Mouse (Mus musculus) lung, postnatal 0 days (tissue): ENCODE measurements around the gene Zfp354a. TPM values are rescaled to one million over a fixed set of nuclear protein-coding genes. Genes with fewer than 3 reads are reported as not detected.

ENCODE experiments used
- ATAC-seq: fragments of 200-750 bp; cut with Nextera tagmentation; 2 replicates; pipeline ENCODE4 v1.8.0; 2017; ENCODE audit warnings: moderate library complexity
- DNase-seq: peaks from one replicate; pipeline ENCODE4 v3.0.0-alpha.2; 2016; ENCODE audit warnings: low spot score
- H3K27ac ChIP-seq: fragments of 300-500 bp; sonication (generic); 2 replicates; pipeline ENCODE4 v1.5.1; 2014; ENCODE audit warnings: antibody characterized with exemption, mild to moderate bottlenecking, low read length, mixed read lengths
- H3K27me3 ChIP-seq: fragments of 300-500 bp; sonication (generic); replicated peaks from 2 replicates; pipeline ENCODE4 v1.6.1; 2014; ENCODE audit warnings: low read length, mixed read lengths; ENCODE audit not compliant: insufficient read depth
- H3K36me3 ChIP-seq: fragments of 300-500 bp; sonication (generic); 2 replicates; pipeline ENCODE4 v1.6.1; 2014; ENCODE audit warnings: low read length, mixed read lengths; ENCODE audit not compliant: insufficient read depth
- H3K4me1 ChIP-seq: fragments of 300-500 bp; sonication (generic); 2 replicates; pipeline ENCODE4 v1.6.1; 2014; ENCODE audit warnings: antibody characterized with exemption, low read depth, low read length, mixed read lengths; ENCODE audit not compliant: insufficient read depth
- H3K4me2 ChIP-seq: fragments of 300-500 bp; sonication (generic); replicated peaks from 2 replicates; pipeline ENCODE4 v1.6.1; 2014; ENCODE audit warnings: low read depth, mild to moderate bottlenecking, low read length, moderate library complexity, mixed read lengths
- H3K4me3 ChIP-seq: fragments of 300-500 bp; sonication (generic); 2 replicates; pipeline ENCODE4 v1.5.1; 2014; ENCODE audit warnings: low read depth, low read length
- H3K9ac ChIP-seq: fragments of 300-500 bp; sonication (generic); replicated peaks from 2 replicates; pipeline ENCODE4 v1.6.1; 2014; ENCODE audit warnings: low read depth, mild to moderate bottlenecking
- H3K9me3 ChIP-seq: fragments of 300-500 bp; sonication (generic); 2 replicates; pipeline ENCODE4 v1.6.1; 2016; ENCODE audit warnings: low read length, mixed read lengths
- CTCF ChIP-seq: IDR thresholded peaks from 2 replicates; pipeline ENCODE4 v1.5.1; 2016; ENCODE audit warnings: antibody characterized with exemption, mild to moderate bottlenecking
- EP300 ChIP-seq: IDR thresholded peaks from 2 replicates; pipeline ENCODE4 v1.6.1; 2016; ENCODE audit warnings: antibody characterized with exemption, mild to moderate bottlenecking, control low read depth
- WGBS: fragments of 180-500 bp; shearing (Covaris S2); extraction: QIAGEN DNeasy Blood & Tissue Kit; methylation state at CpG from one replicate; pipeline ENCODE4 v1.1.7; 2014; 5-methylcytosine and 5-hydroxymethylcytosine counted together
- polyA plus RNA-seq: library from polyadenylated mRNA; unstranded; fragments of >200 nt; fragmentation: Nextera tagmentation; extraction: Ambion mirVana; gene quantifications from 2 replicates; pipeline ENCODE4 v1.2.1, GENCODE M21; 2015

Gene Zfp354a
- polyA plus RNA-seq, 1 experiment from 2014 or later, result 5.9 TPM

- DNase-seq (no peak), ATAC-seq (peak; percentile 21; the same call in 1 of the 2 replicates)
- H3K27me3 ChIP-seq, result no peaks in the 10 kb centered on the region
- no peak overlapping the region for H3K27ac ChIP-seq
- H3K9ac ChIP-seq, result peak overlapping the region; percentile 58
- H3K36me3 ChIP-seq, result no peaks in the 10 kb centered on the region
- no peaks in the 10 kb centered on the region; the same call in 1 of the 2 replicates for H3K4me1 ChIP-seq
- H3K4me2 ChIP-seq, result peak overlapping the region; percentile 85
- no peak for TF ChIP-seq EP300
- TF ChIP-seq CTCF, result no peak
- peak overlapping the region; percentile 88 for H3K4me3 ChIP-seq
- H3K9me3 ChIP-seq, result no peaks in the 10 kb centered on the region
- WGBS, result 11% methylated on average over 14 of the region's 14 CpGs
Observed at GRCm38 (mm10) chr11:51059640-51060039, 583 bp downstream of the Zfp354a start.

GRCm38 (mm10) chr11:51060981-51061380 lies 1.9 kb downstream of the Zfp354a start:
- H3K4me1 ChIP-seq, result no peaks in the 10 kb centered on the region; the same call in 1 of the 2 replicates
- H3K9me3 ChIP-seq, result no peaks in the 10 kb centered on the region
- H3K27me3 ChIP-seq, result no peaks in the 10 kb centered on the region
- H3K27ac ChIP-seq, result no peak overlapping the region
- ATAC-seq (no peak), DNase-seq (no peak)
- 94% methylated on average over 6 of the region's 6 CpGs for WGBS
- no peak overlapping the region for H3K4me3 ChIP-seq
- TF ChIP-seq CTCF (no peak), EP300 (no peak)
- no peaks in the 10 kb centered on the region for H3K36me3 ChIP-seq
- H3K4me2 ChIP-seq, result no peak overlapping the region
- no peak overlapping the region for H3K9ac ChIP-seq

GRCm38 (mm10) chr11:51063276-51063675 lies 4.2 kb downstream of the Zfp354a start:
- ATAC-seq, result no peak
- TF ChIP-seq CTCF (no peak), EP300 (no peak)
- Histone ChIP-seq H3K36me3 (no peaks in the 10 kb centered on the region), H3K9ac (no peak overlapping the region), H3K4me3 (no peak overlapping the region), H3K4me2 (no peak overlapping the region), H3K4me1 (no peaks in the 10 kb centered on the region; the same call in 1 of the 2 replicates), H3K27ac (no peak overlapping the region), H3K27me3 (no peaks in the 10 kb centered on the region), H3K9me3 (no peaks in the 10 kb centered on the region)
- WGBS, result 41% methylated on average over 7 of the region's 7 CpGs
- DNase-seq, result peak; percentile 8

- Histone ChIP-seq H3K4me2 (no peak overlapping the region), H3K4me1 (no peaks in the 10 kb centered on the region; the same call in 1 of the 2 replicates), H3K36me3 (no peaks in the 10 kb centered on the region), H3K27me3 (no peaks in the 10 kb centered on the region), H3K9ac (no peak overlapping the region), H3K27ac (no peak overlapping the region), H3K4me3 (no peak overlapping the region), H3K9me3 (no peaks in the 10 kb centered on the region)
- ATAC-seq (no peak), DNase-seq (no peak)
- TF ChIP-seq CTCF, result no peak
- no peak for TF ChIP-seq EP300
- WGBS, result 91% methylated on average over 8 of the region's 8 CpGs
Observed at GRCm38 (mm10) chr11:51063841-51064240, 4.8 kb downstream of the Zfp354a start.

GRCm38 (mm10) chr11:51084527-51084926 lies 25.5 kb downstream of the Zfp354a start:
- DNase-seq, result peak; percentile 39
- Histone ChIP-seq H3K27me3 (no peaks in the 10 kb centered on the region), H3K9me3 (no peaks in the 10 kb centered on the region), H3K4me2 (no peak overlapping the region), H3K27ac (no peak overlapping the region), H3K36me3 (no peaks in the 10 kb centered on the region), H3K9ac (no peak overlapping the region), H3K4me3 (no peak overlapping the region), H3K4me1 (no peaks in the 10 kb centered on the region)
- ATAC-seq, result no peak
- 36% methylated on average over 7 of the region's 7 CpGs for WGBS
- TF ChIP-seq EP300 (no peak), CTCF (no peak)

- no peaks in the 10 kb centered on the region for H3K9me3 ChIP-seq
- DNase-seq, result no peak
- no peaks in the 10 kb centered on the region for H3K4me1 ChIP-seq
- H3K4me3 ChIP-seq, result no peak overlapping the region
- 35% methylated on average over 13 of the region's 13 CpGs for WGBS
- no peak for ATAC-seq
- H3K9ac ChIP-seq, result no peak overlapping the region
- H3K27me3 ChIP-seq, result no peaks in the 10 kb centered on the region
- no peak overlapping the region for H3K4me2 ChIP-seq
- no peaks in the 10 kb centered on the region for H3K36me3 ChIP-seq
- TF ChIP-seq EP300 (no peak), CTCF (no peak)
- no peak overlapping the region for H3K27ac ChIP-seq
Observed at GRCm38 (mm10) chr11:51085269-51085668, 26.2 kb downstream of the Zfp354a start.

- no peak for DNase-seq
- Histone ChIP-seq H3K4me1 (no peaks in the 10 kb centered on the region), H3K9ac (no peak overlapping the region), H3K27me3 (no peaks in the 10 kb centered on the region), H3K4me3 (no peak overlapping the region), H3K36me3 (no peaks in the 10 kb centered on the region), H3K27ac (no peak overlapping the region), H3K9me3 (no peaks in the 10 kb centered on the region), H3K4me2 (no peak overlapping the region)
- no peak for ATAC-seq
- 69% methylated on average over 2 of the region's 2 CpGs for WGBS
- TF ChIP-seq CTCF (no peak), EP300 (no peak)
Observed at GRCm38 (mm10) chr11:51107261-51107660, 48.2 kb downstream of the Zfp354a start.
